Mouse (Mus musculus): Measurements from ENCODE around the gene Abcb11. TPM values are rescaled to one million over a fixed set of nuclear protein-coding genes. Genes with fewer than 3 reads are reported as not detected.

Gene Abcb11
- polyA plus RNA-seq, 2 experiments = not detected

- DNase-seq (ENCODE audit: low spot score) (no peak), ATAC-seq (ENCODE audit: low FRiP score, low read depth) (no peak)
- Histone ChIP-seq H3K9ac (ENCODE audit: low read depth, low read length, severe bottlenecking) (no peak overlapping the region), H3K4me2 (replicated peaks; ENCODE audit: low read depth, low read length, severe bottlenecking) (no peak overlapping the region), H3K36me3 (ENCODE audit: control insufficient read depth, insufficient read depth, low read length) (peaks cover 13% of the 10 kb centered on the region), H3K4me3 (replicated peaks; ENCODE audit: low read length) (no peak overlapping the region), H3K27ac (replicated peaks; ENCODE audit: low read depth, low read length) (no peak overlapping the region), H3K4me1 (ENCODE audit: control insufficient read depth, insufficient read depth, low read length) (no peaks in the 10 kb centered on the region), H3K27me3 (ENCODE audit: control insufficient read depth, insufficient read depth, low read length) (no peaks in the 10 kb centered on the region), H3K9me3 (ENCODE audit: control insufficient read depth, low read length) (no peaks in the 10 kb centered on the region)
- TF ChIP-seq POLR2A (IDR thresholded peaks at IDR 0.05; ENCODE audit: borderline replicate concordance, extremely low read depth, insufficient read depth, insufficient read length) = no peak
- WGBS = 72% methylated on average over 4 of the region's 4 CpGs
Observed at GRCm38 (mm10) chr2:69189222-69189621, 153.2 kb downstream of the Abcb11 start.

GRCm38 (mm10) chr2:69188732-69189131 lies 153.7 kb downstream of the Abcb11 start:
- no peak overlapping the region for H3K27ac ChIP-seq (replicated peaks; ENCODE audit: low read depth, low read length)
- no peaks in the 10 kb centered on the region for H3K4me1 ChIP-seq (ENCODE audit: control insufficient read depth, insufficient read depth, low read length)
- no peaks in the 10 kb centered on the region for H3K27me3 ChIP-seq (ENCODE audit: control insufficient read depth, insufficient read depth, low read length)
- H3K4me2 ChIP-seq (replicated peaks; ENCODE audit: low read depth, low read length, severe bottlenecking) = no peak overlapping the region
- H3K36me3 ChIP-seq (ENCODE audit: control insufficient read depth, insufficient read depth, low read length) = peaks cover 8% of the 10 kb centered on the region
- H3K4me3 ChIP-seq (replicated peaks; ENCODE audit: low read length) = no peak overlapping the region
- 95% methylated on average over 6 of the region's 6 CpGs for WGBS
- ATAC-seq (ENCODE audit: low FRiP score, low read depth) = no peak
- H3K9me3 ChIP-seq (ENCODE audit: control insufficient read depth, low read length) = no peaks in the 10 kb centered on the region
- no peak for DNase-seq (ENCODE audit: low spot score)
- TF ChIP-seq POLR2A (IDR thresholded peaks at IDR 0.05; ENCODE audit: borderline replicate concordance, extremely low read depth, insufficient read depth, insufficient read length) = no peak
- no peak overlapping the region for H3K9ac ChIP-seq (ENCODE audit: low read depth, low read length, severe bottlenecking)

Other genes with a start within 250 kb of the Abcb11 start
- gene Nostrin, start 206.8 kb downstream of the Abcb11 start, polyA plus RNA-seq (2012; rRNA removed) = 0.45 TPM in 2 replicates
- gene Nostrin, start 206.8 kb downstream of the Abcb11 start, polyA plus RNA-seq (2014; fragmentation: Nextera tagmentation; extraction: Ambion mirVana) = 0.80 and 1.2 TPM in 2 replicates
- gene Spc25, start 136.4 kb downstream of the Abcb11 start, polyA plus RNA-seq (2012; rRNA removed) = 38.1 and 58.4 TPM in 2 replicates
- gene Spc25, start 136.4 kb downstream of the Abcb11 start, polyA plus RNA-seq (2014; fragmentation: Nextera tagmentation; extraction: Ambion mirVana) = 129 and 137 TPM in 2 replicates
- 0.06 and 0.10 TPM in 2 replicates for gene G6pc2, start 131.5 kb downstream of the Abcb11 start, polyA plus RNA-seq (2012; rRNA removed)
- gene G6pc2, start 131.5 kb downstream of the Abcb11 start, polyA plus RNA-seq (2014; fragmentation: Nextera tagmentation; extraction: Ambion mirVana) = 0.10 and 0.29 TPM in 2 replicates
- gene Dhrs9, start 37.8 kb upstream of the Abcb11 start, polyA plus RNA-seq (2012; rRNA removed) = 0.09 and 0.10 TPM in 2 replicates
- 0.10 TPM in 1 of 2 replicates, not detected in the other for gene Dhrs9, start 37.8 kb upstream of the Abcb11 start, polyA plus RNA-seq (2014; fragmentation: Nextera tagmentation; extraction: Ambion mirVana)
- 0.09 and 0.12 TPM in 2 replicates for gene Lrp2, start 243.4 kb upstream of the Abcb11 start, polyA plus RNA-seq (2012; rRNA removed)
- 0.01 TPM in 1 of 2 replicates, not detected in the other for gene Lrp2, start 243.4 kb upstream of the Abcb11 start, polyA plus RNA-seq (2014; fragmentation: Nextera tagmentation; extraction: Ambion mirVana)

Data from limb, embryonic 14.5 days (tissue).